Mouse (Mus musculus): ENCODE measurements around the gene Tyk2.

DNA sequence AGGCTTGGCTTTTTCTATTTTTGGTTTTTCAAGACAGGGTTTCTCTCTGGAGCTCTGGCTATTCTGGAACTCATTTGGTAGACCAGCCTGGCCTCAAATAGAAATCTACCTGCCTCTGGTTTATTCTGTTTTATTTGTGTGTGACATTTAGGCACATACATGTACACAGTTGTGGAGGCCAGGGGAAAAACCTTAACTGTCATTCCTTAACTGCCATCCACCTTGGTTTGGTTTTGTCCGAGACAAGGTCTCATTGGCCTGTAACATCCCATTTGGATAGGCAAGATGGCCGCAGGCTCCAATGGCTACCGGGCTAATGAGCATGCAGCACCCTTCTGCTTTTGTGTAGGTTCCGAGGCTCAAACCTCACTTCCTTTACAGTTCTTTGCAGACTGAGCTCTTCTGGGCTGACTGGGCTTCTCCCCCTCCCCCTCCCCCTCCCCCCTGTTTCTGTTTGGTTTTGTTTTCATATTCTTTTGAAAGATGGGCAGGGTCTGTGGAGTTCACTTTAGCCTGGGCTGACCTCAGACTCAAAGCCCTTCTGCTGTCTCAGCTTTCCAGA is 4.4 kb upstream of the Tyk2 start:
- TF ChIP-seq CTCF (IDR thresholded peaks at IDR 0.05; ENCODE audit: insufficient read depth, low read length) (no peak), POLR2A (IDR thresholded peaks at IDR 0.05; ENCODE audit: borderline replicate concordance, extremely low read depth, low read depth, low read length) (no peak)

Data from lung, adult 2 months (tissue).